Mouse (Mus musculus) T-cell, adult 2 months (primary cell): ENCODE results near the gene Ddi2.

Experiments used
- DNase-seq: peaks from one replicate; pipeline ENCODE4 v3.0.0; 2022; ENCODE audit warnings: low spot score

The Ddi2 gene

DNA sequence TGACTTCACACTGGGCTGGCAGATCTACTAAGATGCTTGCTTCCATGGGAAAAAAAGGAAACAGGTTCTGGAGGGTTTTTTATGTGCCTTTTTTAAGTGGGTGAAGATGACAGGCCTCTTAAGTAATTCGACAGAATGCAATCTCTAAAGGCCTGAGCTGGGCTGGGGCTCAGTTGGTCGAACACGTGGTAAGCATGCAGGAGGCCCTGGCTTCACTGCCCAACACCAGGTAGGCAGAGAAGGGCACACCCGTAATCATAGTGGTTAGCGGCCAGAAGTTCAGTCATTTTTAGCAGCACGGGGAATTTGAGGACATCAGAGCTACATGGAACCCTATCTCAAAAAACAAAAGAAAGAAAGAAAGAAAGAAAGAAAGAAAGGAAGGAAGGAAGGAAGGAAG lies 68.7 kb downstream of the Ddi2 start:
- no peak for DNase-seq

- no peak for DNase-seq
Measured at GRCm38 (mm10) chr4:141653813-141654212, 69.4 kb downstream of the Ddi2 start.

GRCm38 (mm10) chr4:141653044-141653443 lies 70.2 kb downstream of the Ddi2 start:
- DNase-seq: no peak

DNA sequence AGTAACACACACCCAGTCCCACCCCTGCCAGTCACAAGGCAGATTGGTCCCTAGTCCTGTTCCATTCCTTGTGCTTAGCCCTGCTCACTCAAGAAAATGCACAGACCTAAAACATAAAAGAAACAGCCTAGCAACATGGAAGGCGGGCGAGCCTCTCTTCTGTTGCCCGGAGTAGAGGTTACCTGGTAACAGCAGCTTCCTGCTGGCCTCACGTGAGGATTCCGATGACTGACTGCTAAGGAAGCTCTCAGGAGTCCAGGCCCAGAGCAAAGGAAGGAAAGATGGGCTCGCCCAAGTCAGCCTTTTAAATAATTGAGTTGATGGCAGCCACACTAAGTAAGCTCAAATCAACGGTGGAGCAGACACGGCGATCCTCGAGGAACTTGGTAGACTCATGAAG lies 71.3 kb downstream of the Ddi2 start:
- no peak for DNase-seq

DNA sequence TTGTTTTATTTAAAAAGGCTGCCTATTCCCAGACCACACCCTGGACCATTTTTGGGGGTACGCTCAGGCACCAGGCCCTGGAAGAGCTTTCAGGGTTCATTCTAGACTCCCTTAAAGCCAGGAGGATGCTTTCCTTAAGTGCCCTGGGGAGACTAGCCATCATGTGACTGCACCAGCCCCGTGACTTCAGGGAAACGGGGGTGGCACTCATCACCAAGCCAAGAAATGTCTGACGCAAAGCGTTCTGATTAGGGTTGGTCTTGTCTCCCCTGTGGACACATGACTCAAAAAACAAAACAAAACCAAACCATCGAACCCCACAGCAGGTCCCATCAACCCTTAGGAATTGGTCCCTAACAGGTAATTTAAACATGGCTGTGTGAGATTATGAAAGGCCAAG lies 71.9 kb downstream of the Ddi2 start:
- DNase-seq: no peak

- no peak for DNase-seq
Measured at GRCm38 (mm10) chr4:141649244-141649643, 74.0 kb downstream of the Ddi2 start.

DNA sequence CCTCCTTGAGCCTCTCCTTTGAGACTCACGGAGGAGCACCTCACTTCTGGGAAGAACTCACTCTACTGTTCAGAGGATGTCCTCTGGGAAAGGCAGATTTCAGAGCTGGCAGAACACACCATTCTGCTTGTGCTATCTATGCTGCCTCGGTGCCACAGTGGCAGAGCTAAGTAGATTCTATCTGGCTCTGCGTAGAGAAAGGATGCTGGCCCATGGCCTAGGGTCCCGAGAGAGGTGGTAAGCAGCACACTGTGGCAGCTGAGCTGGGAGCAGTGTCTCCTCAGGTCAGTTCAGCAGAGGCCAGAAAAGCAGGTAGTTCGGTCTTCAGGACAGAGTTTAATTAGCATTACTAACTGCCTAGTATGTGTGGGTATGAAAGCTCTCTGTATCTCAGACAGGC lies 75.0 kb downstream of the Ddi2 start:
- DNase-seq: no peak

DNA sequence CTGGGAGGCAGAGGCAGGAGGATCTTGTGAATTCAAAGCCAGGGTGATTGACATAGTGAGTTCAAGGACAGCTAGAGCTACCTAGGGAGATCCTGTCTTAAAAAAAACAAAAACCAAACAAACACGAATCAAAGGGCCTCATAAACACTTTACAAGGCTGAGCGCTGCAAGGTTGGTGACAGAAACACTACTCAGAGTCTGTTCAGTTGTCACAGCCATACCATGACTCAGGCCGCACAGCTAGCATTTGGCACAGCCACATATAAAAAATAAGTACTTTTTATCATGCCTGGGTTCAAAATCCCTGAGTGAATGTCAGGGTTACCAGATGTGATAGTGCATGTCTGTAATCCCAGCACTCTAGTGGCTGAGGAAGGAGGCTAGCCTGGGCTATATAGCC lies 76.0 kb downstream of the Ddi2 start:
- DNase-seq: no peak

DNA sequence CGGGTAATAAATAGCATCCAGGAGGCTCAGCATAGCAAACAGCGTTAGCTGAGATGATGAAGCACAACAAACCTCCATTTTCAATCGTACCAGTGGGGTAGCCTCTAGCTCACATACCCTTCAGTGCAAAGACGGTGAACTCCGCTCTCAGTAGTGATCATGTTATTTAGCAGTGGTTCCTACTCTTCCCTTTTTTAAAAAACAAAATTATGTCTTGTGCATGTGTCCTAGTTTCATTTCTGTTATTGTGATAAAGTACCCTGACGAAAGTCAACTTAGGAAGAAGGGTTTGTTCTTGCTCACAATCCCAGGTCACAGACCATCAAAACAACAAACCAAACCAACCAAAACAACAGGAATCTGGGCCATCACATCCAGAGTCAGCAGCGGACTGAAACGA lies 77.2 kb downstream of the Ddi2 start:
- DNase-seq: no peak

GRCm38 (mm10) chr4:141643118-141643855 lies 79.9 kb downstream of the Ddi2 start:
- no peak for DNase-seq

GRCm38 (mm10) chr4:141641961-141642811 lies 81.0 kb downstream of the Ddi2 start:
- DNase-seq: no peak

- DNase-seq: no peak
Measured at GRCm38 (mm10) chr4:141641353-141641771, 81.9 kb downstream of the Ddi2 start.

GRCm38 (mm10) chr4:141639474-141639873 lies 83.7 kb downstream of the Ddi2 start:
- no peak for DNase-seq

GRCm38 (mm10) chr4:141636693-141637092 lies 86.5 kb downstream of the Ddi2 start:
- DNase-seq: no peak

DNA sequence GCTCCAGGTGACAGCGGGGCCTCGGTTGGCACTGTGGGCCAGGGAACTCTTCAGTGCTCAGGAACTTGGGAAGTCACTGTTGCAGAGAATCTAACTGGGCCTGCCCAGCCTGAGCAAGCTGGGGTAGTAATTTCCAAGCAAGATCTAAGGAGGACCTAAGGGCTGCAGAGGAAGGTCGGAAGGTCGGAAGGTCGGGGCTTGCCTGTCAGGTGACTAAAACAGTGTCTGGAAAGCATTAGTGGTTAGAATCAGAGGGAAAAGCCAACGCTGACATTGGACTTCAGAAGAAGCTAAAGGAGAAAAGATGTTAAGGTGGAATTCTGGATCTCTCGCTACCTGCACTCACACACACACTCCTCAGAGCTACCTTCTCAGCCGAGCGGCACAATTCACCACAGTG lies 87.2 kb downstream of the Ddi2 start:
- DNase-seq: no peak

- DNase-seq: no peak
Measured at GRCm38 (mm10) chr4:141632111-141632873, 90.9 kb downstream of the Ddi2 start.

DNA sequence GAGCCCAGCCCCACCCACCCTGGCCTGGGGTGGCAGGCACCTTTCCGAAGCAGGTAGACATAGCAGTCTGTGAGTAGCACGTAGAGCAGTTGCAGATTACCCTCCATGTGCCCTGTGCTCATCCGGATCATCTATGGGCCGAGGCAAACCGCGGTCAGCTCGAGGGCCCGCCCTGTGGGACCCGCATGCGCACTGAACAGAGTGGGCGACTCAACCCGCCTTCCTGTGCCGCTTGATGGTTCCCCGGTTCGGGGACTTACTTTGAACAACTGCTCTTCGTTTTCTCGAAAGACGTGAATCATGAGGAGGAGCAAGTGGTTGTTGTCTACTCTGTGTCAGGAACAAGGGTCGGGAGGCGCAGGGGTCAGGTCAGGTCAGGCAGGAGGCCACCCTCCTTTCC lies 92.0 kb downstream of the Ddi2 start:
- DNase-seq: no peak

DNA sequence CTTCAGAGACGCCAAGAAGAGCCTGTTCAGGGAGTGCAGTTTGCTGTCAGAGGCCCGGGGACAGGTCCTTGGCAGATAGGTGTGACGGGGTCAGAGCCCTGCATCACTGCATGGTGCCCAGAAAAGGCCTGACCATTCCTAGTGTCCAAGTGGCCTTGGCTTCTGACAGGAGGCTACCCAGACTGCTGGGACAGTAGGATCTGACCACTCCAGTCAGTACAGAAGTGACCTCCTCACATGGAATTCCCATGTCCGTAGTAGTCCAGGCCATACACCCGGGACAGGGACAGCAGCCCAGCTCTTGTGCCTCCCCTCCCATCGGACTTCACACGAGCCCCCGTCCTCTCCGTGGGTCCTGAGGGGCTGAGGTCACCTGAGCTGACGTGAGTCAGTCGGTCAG lies 93.2 kb downstream of the Ddi2 start:
- no peak for DNase-seq

DNA sequence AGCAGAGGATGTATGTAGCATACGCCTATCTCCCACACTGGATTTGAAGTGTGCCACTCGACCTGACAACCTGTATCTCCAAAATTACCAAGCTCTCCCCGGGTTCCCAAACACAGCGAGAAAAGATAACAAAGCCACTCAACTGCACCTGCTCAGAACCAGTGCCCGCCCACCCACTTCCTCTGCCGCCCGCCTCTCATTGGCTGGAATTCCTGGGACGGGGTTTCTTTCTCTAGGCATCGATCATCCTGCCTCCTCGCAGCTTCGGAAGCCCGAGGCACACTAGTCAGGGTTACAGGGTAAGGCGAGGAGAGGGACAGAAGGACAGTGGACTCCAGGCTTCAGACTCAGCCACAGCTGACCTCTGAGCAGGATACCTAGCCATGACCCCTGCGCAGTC lies 94.6 kb downstream of the Ddi2 start:
- no peak for DNase-seq
